Mouse (Mus musculus) liver, embryonic 15.5 days (tissue): ENCODE data around the gene Olfr308. TPM values are rescaled to one million over a fixed set of nuclear protein-coding genes. Genes with fewer than 3 reads are reported as not detected.
"Not testable (repeated sequence)": the region's sequence is repeated elsewhere in the genome, so short reads cannot be mapped to it uniquely, and the experiment has no call there.

Experiments
- ATAC-seq: fragments of 200-750 bp; cut with Nextera tagmentation; 2 replicates; pipeline ENCODE4 v1.8.0; 2017; ENCODE audit warnings: moderate number of reproducible peaks, mild to moderate bottlenecking, moderate library complexity; ENCODE audit not compliant: insufficient read depth
- H3K27ac ChIP-seq: fragments of 300-500 bp; sonication (generic); replicated peaks from 2 replicates; pipeline ENCODE4 v1.5.1; 2015; ENCODE audit warnings: mild to moderate bottlenecking, inconsistent platforms
- H3K27me3 ChIP-seq: fragments of 300-500 bp; sonication (generic); 2 replicates; pipeline ENCODE4 v1.6.1; 2015; ENCODE audit warnings: mild to moderate bottlenecking, inconsistent platforms
- H3K36me3 ChIP-seq: fragments of 300-500 bp; sonication (generic); replicated peaks from 2 replicates; pipeline ENCODE4 v1.6.1; 2015; ENCODE audit warnings: moderate library complexity, mild to moderate bottlenecking, inconsistent platforms
- H3K4me1 ChIP-seq: fragments of 300-500 bp; sonication (generic); replicated peaks from 2 replicates; pipeline ENCODE4 v1.6.1; 2015; ENCODE audit warnings: inconsistent platforms
- H3K4me2 ChIP-seq: fragments of 300-500 bp; sonication (generic); 2 replicates; pipeline ENCODE4 v1.6.1; 2015; ENCODE audit warnings: moderate library complexity, mild to moderate bottlenecking, inconsistent platforms
- H3K4me3 ChIP-seq: fragments of 300-500 bp; sonication (generic); replicated peaks from 2 replicates; pipeline ENCODE4 v1.5.1; 2015; ENCODE audit warnings: mild to moderate bottlenecking, inconsistent platforms
- H3K9ac ChIP-seq: fragments of 300-500 bp; sonication (generic); 2 replicates; pipeline ENCODE4 v1.6.1; 2015; ENCODE audit warnings: moderate library complexity, mild to moderate bottlenecking, inconsistent platforms
- H3K9me3 ChIP-seq: fragments of 300-500 bp; sonication (generic); replicated peaks from 2 replicates; pipeline ENCODE4 v1.6.1; 2016; ENCODE audit warnings: inconsistent platforms
- WGBS: fragments of 180-500 bp; shearing (Covaris S2); methylation state at CpG from one replicate; pipeline ENCODE4 v1.1.7; 2015; ENCODE audit warnings: mixed read lengths; ENCODE audit not compliant: insufficient replicate concordance; 5-methylcytosine and 5-hydroxymethylcytosine counted together
- microRNA-seq: library from miRNA; unstranded; fragments of <30 nt; microRNA quantifications from one replicate; pipeline ENCODE4, GENCODE M21; 2016
- polyA plus RNA-seq: library from polyadenylated mRNA; unstranded; fragments of >200 nt; fragmentation: Nextera tagmentation; extraction: Ambion mirVana; gene quantifications from 2 replicates; pipeline ENCODE4 v1.2.1, GENCODE M21; 2015

Gene Olfr308
- not detected in 2 replicates for polyA plus RNA-seq

- no peaks in the 10 kb centered on the region for H3K36me3 ChIP-seq
- ATAC-seq, result no peak
These were observed at the start of gene Olfr308 for GRCm38 (mm10) chr7:86325530-86325929. TSS of gene Olfr308 (minus strand) at chr7:86325630.

GRCm38 (mm10) chr7:86366828-86367227 is 41.4 kb upstream of the Olfr308 start, which contains the start of gene Olfr305:
TSS of gene Olfr305 (minus strand) at chr7:86366928.
- Histone ChIP-seq H3K4me1 (no peaks in the 10 kb centered on the region), H3K27ac (no peak within 1 kb of the TSS), H3K4me3 (no peak within 1 kb of the TSS), H3K36me3 (no peaks in the 10 kb centered on the region), H3K9me3 (no peaks in the 10 kb centered on the region), H3K9ac (no peak within 1 kb of the TSS), H3K27me3 (no peaks in the 10 kb centered on the region), H3K4me2 (no peak within 1 kb of the TSS)
- no peak for ATAC-seq
- WGBS, result 55% methylated on average over 1 of the region's 1 CpGs

More at GRCm38 (mm10) chr7:86325530-86325929, at the start of gene Olfr308:
- Histone ChIP-seq H3K4me3 (no peak within 1 kb of the TSS), H3K4me1 (no peaks in the 10 kb centered on the region), H3K9me3 (no peaks in the 10 kb centered on the region), H3K27me3 (no peaks in the 10 kb centered on the region), H3K4me2 (no peak within 1 kb of the TSS), H3K9ac (no peak within 1 kb of the TSS), H3K27ac (no peak within 1 kb of the TSS)

DNA sequence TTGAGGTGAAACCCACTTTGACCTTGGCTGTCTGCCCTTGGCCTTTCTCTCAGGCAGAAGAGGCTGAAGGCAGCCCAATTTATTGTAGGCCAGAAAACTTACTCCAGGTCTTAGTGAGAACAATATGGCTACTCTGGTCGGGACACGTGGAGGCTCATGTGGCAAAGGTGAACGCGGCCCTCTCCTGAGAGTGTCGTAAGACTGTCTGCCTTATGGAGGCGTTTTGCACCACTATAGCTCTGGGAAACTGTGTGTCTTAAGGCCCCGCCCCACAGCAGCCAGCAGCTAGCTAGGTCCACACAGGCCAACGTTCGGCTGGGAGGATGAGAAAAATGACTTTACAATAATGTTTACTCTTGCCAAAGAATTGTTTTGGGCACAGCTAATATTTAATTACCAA is 20.9 kb upstream of the Olfr308 start:
- H3K4me1 ChIP-seq, H3K9me3 ChIP-seq, H3K4me2 ChIP-seq, H3K4me3 ChIP-seq, ATAC-seq, H3K36me3 ChIP-seq, H3K27me3 ChIP-seq, H3K9ac ChIP-seq, H3K27ac ChIP-seq: not testable (repeated sequence)
- 68% methylated on average over 9 of the region's 9 CpGs for WGBS

GRCm38 (mm10) chr7:86344253-86344652 is 18.8 kb upstream of the Olfr308 start:
- no peak overlapping the region for H3K27ac ChIP-seq
- no peaks in the 10 kb centered on the region for H3K9me3 ChIP-seq
- H3K9ac ChIP-seq, result no peak overlapping the region
- no peak for ATAC-seq
- H3K4me1 ChIP-seq, result no peaks in the 10 kb centered on the region
- no peaks in the 10 kb centered on the region for H3K27me3 ChIP-seq
- WGBS, result 52% methylated on average over 3 of the region's 3 CpGs
- no peak overlapping the region for H3K4me3 ChIP-seq
- H3K4me2 ChIP-seq, result no peak overlapping the region
- no peaks in the 10 kb centered on the region for H3K36me3 ChIP-seq

GRCm38 (mm10) chr7:86342881-86343565 is 17.6 kb upstream of the Olfr308 start:
- no peak overlapping the region for H3K9ac ChIP-seq
- no peak overlapping the region for H3K27ac ChIP-seq
- no peaks in the 10 kb centered on the region for H3K4me1 ChIP-seq
- no peak overlapping the region for H3K4me3 ChIP-seq
- H3K27me3 ChIP-seq, result no peaks in the 10 kb centered on the region
- 62% methylated on average over 14 of the region's 14 CpGs for WGBS
- H3K4me2 ChIP-seq, result no peak overlapping the region
- ATAC-seq, result no peak
- H3K9me3 ChIP-seq, result no peaks in the 10 kb centered on the region
- no peaks in the 10 kb centered on the region for H3K36me3 ChIP-seq

GRCm38 (mm10) chr7:86337486-86337885 is 12.1 kb upstream of the Olfr308 start, which contains the start of gene Olfr307:
TSS of gene Olfr307 (minus strand) at chr7:86337586.
- Histone ChIP-seq H3K9me3 (no peaks in the 10 kb centered on the region), H3K27me3 (no peaks in the 10 kb centered on the region), H3K4me3 (no peak within 1 kb of the TSS), H3K27ac (no peak within 1 kb of the TSS), H3K36me3 (no peaks in the 10 kb centered on the region), H3K4me2 (no peak within 1 kb of the TSS), H3K9ac (no peak within 1 kb of the TSS), H3K4me1 (no peaks in the 10 kb centered on the region)
- 33% methylated on average over 1 of the region's 1 CpGs for WGBS
- no peak for ATAC-seq

- Histone ChIP-seq H3K4me2 (no peak overlapping the region), H3K27me3 (no peaks in the 10 kb centered on the region), H3K9me3 (no peaks in the 10 kb centered on the region), H3K27ac (no peak overlapping the region), H3K9ac (no peak overlapping the region), H3K36me3 (no peaks in the 10 kb centered on the region), H3K4me1 (no peaks in the 10 kb centered on the region), H3K4me3 (no peak overlapping the region)
- WGBS, result 69% methylated on average over 2 of the region's 2 CpGs
- ATAC-seq, result no peak
These were observed 4.1 kb downstream of the Olfr308 start for GRCm38 (mm10) chr7:86321323-86321722.

- Histone ChIP-seq H3K9ac (no peak within 1 kb of the TSS), H3K36me3 (no peaks in the 10 kb centered on the region), H3K9me3 (no peaks in the 10 kb centered on the region), H3K4me3 (no peak within 1 kb of the TSS), H3K27me3 (no peaks in the 10 kb centered on the region), H3K4me1 (no peaks in the 10 kb centered on the region), H3K27ac (no peak within 1 kb of the TSS), H3K4me2 (no peak within 1 kb of the TSS)
- no peak for ATAC-seq
- 43% methylated on average over 2 of the region's 2 CpGs for WGBS
These were observed 11.8 kb downstream of the Olfr308 start, which contains the start of gene Olfr309 for GRCm38 (mm10) chr7:86313608-86314007. TSS of gene Olfr309 (minus strand) at chr7:86313708.

GRCm38 (mm10) chr7:86277072-86277471 is 48.4 kb downstream of the Olfr308 start, which contains the start of gene Olfr310:
TSS of gene Olfr310 (minus strand) at chr7:86277172.
- no peaks in the 10 kb centered on the region for H3K27me3 ChIP-seq
- no peak within 1 kb of the TSS for H3K27ac ChIP-seq
- 59% methylated on average over 1 of the region's 1 CpGs for WGBS
- H3K4me3 ChIP-seq, result no peak within 1 kb of the TSS
- H3K9ac ChIP-seq, result no peak within 1 kb of the TSS
- no peaks in the 10 kb centered on the region for H3K4me1 ChIP-seq
- no peaks in the 10 kb centered on the region for H3K36me3 ChIP-seq
- no peak within 1 kb of the TSS for H3K4me2 ChIP-seq
- no peaks in the 10 kb centered on the region for H3K9me3 ChIP-seq
- no peak for ATAC-seq

Small RNA genes lying within 50 kb of the gene (microRNA-seq; reads per million reads assigned to microRNA genes)
- gene Gm23192, result not detected

Other genes with a start within 250 kb of the Olfr308 start
- gene Vmn2r75, start 153.9 kb downstream of the Olfr308 start, polyA plus RNA-seq, result not detected in 2 replicates
- not detected in 2 replicates for gene Vmn2r76, start 79.3 kb downstream of the Olfr308 start, polyA plus RNA-seq
- not detected in 2 replicates for gene Olfr310, start 48.5 kb downstream of the Olfr308 start, polyA plus RNA-seq
- gene Olfr309, start 11.9 kb downstream of the Olfr308 start, polyA plus RNA-seq, result not detected in 2 replicates
- gene Olfr307, start 12.0 kb upstream of the Olfr308 start, polyA plus RNA-seq, result not detected in 2 replicates
- not detected in 2 replicates for gene Olfr305, start 41.3 kb upstream of the Olfr308 start, polyA plus RNA-seq
- not detected in 2 replicates for gene Olfr304, start 61.0 kb upstream of the Olfr308 start, polyA plus RNA-seq
- not detected in 2 replicates for gene Olfr303, start 72.2 kb upstream of the Olfr308 start, polyA plus RNA-seq
- not detected in 2 replicates for gene Olfr301, start 78.2 kb upstream of the Olfr308 start, polyA plus RNA-seq
- not detected in 2 replicates for gene Olfr299, start 134.3 kb upstream of the Olfr308 start, polyA plus RNA-seq
- gene Olfr298, start 166.9 kb upstream of the Olfr308 start, polyA plus RNA-seq, result not detected in 2 replicates
- not detected in 2 replicates for gene Olfr297, start 194.3 kb upstream of the Olfr308 start, polyA plus RNA-seq